Mouse (Mus musculus) brain, adult 2 months (tissue): ENCODE data around the gene Eprs.

Source experiments
- DNase-seq: peaks from one replicate; pipeline ENCODE4 v3.0.0; 2011; ENCODE audit warnings: low read depth, low spot score

Eprs gene

GRCm38 (mm10) chr1:185449727-185450126 is 86.9 kb downstream of the Eprs start:
- no peak for DNase-seq

DNA sequence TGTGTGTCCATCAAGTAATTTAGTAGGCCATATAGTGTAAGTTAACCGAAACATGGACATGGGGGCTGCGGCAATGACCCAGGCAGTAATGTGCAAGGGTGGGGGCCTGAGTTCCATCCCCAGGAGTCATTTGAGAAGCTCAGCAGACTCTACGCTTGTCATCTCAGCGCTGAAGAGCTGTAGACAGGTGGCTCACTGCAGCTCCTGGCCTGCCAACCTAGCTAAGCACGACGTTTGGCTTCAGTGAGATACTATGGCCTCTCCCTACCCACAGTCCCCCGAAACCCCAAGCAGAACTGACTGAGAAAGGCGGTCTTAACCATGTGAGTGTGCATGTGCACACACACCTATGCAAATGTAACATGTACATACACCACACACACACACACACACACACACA is 88.2 kb downstream of the Eprs start:
- no peak for DNase-seq

GRCm38 (mm10) chr1:185451495-185451894 is 88.7 kb downstream of the Eprs start:
- DNase-seq, result no peak

GRCm38 (mm10) chr1:185452461-185452860 is 89.6 kb downstream of the Eprs start:
- no peak for DNase-seq

- DNase-seq, result no peak
Measured at GRCm38 (mm10) chr1:185454144-185454543, 91.3 kb downstream of the Eprs start.

GRCm38 (mm10) chr1:185454575-185454954 is 91.7 kb downstream of the Eprs start, which contains the start of gene Slc30a10:
Slc30a10 (plus strand) TSS chr1:185454848.
- peak; percentile 62 for DNase-seq

GRCm38 (mm10) chr1:185454955-185455701 is 92.3 kb downstream of the Eprs start:
- DNase-seq, result peak; percentile 45

DNA sequence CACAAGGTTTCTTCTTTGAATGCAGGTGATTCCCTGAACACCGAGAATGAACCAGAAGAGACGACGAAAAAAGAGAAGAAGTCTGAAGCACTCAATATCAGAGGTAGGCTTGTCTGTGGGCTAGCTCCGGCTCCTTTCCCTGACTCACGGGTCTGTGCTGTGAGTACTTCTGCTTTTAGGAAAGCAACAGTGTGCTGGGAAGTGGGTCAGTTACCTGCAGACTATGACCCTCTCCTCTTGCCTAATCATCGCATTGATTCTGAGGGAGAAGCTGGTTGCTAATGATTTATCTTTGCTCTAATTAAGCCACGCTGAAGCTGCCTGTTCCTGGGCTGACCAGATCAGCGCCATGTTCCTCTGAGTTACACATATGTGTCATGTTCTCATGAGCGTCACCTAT is 93.5 kb downstream of the Eprs start:
- DNase-seq, result no peak

DNA sequence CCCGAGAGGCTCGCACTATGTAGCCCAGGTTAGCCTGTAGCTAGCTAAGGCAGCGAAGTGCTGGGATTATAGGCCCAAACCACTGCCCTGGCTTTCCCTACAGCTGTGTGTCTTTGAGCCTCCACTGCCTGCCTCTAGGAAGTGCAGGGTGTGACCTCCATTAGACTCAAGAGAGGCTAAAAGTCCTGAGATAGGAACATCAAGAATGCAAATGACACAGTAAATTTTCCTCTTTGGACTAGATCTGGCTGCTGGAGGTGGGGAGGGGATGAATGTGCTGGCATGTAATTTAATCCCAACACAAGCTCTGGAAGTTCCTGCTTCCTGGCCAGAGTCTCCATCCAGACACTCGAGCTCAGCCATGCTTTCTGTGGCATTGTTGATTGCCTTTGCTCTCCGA is 97.3 kb downstream of the Eprs start:
- DNase-seq, result no peak

DNA sequence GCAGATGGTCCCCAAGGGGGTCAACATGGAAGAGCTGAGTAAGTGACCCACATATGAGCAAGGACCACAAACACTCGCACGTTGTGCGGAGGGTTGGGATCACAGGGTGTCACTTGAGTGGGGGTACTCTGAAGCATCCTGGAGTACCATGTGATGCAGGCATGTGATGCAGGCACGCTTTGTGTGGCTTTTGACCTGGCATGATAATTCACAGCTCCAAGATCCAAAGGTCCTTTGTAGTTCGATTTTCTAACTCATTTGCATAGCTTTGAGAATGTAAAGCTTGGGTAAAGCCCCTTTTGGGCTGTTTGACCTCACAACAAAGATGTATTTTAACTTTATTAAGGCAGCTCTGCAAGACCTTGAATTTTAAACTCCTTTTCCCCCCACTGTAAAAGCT is 100.0 kb downstream of the Eprs start:
- no peak for DNase-seq

GRCm38 (mm10) chr1:185469551-185470021 is 106.7 kb downstream of the Eprs start:
- DNase-seq, result no peak

DNA sequence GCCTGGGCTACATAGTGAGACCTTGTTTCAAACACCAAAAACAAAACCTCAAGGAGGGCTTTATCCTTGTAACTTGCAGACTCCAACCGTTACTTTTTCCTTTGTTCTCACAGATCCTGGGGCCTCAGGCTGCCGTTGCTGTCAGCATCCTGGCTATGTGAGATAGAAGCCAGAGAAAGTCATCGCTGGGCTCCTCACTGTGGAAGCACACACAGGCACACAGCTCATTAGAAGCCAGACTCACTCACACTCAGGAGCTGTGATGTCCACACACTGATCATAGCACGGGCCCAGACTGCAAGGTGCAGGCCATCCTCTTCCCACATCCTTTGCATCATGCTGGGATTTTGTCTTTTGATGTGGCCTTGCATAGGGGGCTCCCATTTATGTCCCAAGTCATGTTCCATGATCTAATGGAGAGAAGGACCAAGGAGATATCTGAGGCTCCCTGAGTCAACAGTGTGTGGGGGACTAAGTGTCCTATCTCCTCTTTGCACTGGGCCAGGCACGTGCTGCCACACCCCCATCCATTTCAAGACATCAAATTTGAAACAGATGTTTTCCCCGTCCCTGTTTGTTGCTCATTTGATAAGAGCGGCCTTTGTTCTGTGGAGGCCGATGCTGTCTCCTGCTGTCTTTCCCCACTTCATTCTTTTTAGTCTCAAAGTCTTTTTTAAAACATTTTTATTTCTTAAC is 109.3 kb downstream of the Eprs start:
- DNase-seq, result peak; percentile 9

GRCm38 (mm10) chr1:185472730-185473129 is 109.9 kb downstream of the Eprs start:
- no peak for DNase-seq

DNA sequence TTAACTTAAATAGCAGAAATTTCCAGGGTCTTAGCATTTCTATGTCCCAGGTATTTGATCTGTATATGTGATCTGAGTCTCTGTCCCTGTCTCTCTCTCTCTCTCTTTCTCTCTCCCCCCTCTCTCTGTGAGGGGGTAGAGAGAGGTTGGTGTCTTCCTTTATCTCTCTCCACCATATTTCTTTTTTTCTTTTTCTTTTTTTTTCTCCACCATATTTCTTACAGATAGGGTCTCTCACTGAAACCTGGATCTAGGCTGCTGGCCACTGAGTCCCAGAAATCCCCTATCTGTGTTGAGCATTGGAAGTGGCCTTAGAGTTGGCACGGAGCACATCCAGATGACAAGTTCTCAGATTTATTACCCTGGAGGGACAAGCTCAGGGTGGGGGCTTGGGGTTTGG is 110.6 kb downstream of the Eprs start:
- no peak for DNase-seq
